Mouse (Mus musculus) CD4-positive, CD25-positive, alpha-beta regulatory T cell, adult 2 months (primary cell): Measurements from ENCODE around the gene Tefm.
"Not testable (repeated sequence)": the region's sequence is repeated elsewhere in the genome, so short reads cannot be mapped to it uniquely, and the experiment has no call there.

Experiments used
- DNase-seq: peaks from one replicate; pipeline ENCODE4 v3.0.0-alpha.2; 2012; ENCODE audit warnings: low read depth, low spot score

Gene Tefm

DNA sequence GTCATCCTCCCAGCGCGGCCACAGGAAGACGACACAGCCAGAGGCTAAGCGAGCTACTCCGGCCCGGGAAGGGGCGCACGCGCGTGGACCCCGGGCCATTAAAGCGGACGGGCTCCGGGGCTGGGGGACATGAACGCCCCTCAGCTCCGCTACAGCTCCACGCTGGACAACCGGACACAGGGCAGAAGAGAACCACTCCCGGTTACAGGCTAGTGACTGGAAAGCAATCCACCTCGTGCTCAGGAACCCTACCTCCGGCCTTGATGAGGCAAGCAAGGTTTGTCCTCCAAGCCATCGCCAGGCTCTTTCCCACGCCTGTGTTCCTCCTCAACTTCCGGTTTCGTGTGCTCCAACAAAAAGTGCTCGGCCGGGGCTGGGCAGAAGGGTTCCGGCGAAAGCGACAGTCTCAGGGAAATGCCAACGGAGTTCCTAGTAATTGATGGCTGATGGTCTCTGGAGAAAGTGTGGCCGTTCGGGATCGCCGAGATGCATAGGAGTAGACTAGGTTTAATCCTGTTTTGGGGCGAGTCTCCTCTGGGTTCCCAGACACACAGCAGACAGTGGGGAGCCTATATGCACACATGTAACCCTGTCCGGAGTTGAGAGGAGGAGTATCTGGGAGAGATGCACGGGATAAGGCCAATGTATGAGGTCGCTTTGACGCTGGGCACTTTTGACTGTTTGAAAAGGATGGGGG lies at the start of gene Tefm:
TSS of gene Tefm (minus strand) at position 351 of the 697 bp plus-strand sequence.
- DNase-seq, result peak; percentile 85

GRCm38 (mm10) chr11:80190280-80190679 lies 48.3 kb upstream of the Tefm start:
- DNase-seq, result no peak

GRCm38 (mm10) chr11:80185441-80185976 lies 43.5 kb upstream of the Tefm start:
- DNase-seq, result not testable (repeated sequence)

DNA sequence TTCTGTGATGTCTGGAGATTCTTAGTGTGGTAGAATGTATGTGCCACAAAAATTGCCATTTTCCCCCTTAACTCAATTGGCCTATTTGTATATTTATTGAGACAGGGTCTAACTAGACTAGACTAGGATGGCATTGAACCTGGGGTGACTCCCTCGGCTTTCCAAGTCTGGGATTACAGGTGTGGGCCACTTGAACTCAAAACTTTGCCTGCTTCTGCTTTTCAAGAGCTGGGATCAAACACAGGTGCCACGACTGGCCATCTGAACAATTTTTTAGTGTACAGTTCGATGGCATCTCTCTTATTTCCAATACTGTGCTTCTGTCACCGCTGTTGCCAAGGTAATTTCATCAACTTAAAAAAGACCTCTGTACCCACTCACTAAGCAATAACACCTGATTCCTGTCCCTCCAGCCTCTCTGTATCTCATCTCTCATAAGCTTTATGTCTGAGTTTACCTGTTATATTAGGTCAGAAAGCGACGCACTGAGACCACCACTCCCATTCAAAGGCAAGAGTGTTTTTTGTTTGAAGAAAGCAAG lies 42.6 kb upstream of the Tefm start:
- no peak for DNase-seq

DNA sequence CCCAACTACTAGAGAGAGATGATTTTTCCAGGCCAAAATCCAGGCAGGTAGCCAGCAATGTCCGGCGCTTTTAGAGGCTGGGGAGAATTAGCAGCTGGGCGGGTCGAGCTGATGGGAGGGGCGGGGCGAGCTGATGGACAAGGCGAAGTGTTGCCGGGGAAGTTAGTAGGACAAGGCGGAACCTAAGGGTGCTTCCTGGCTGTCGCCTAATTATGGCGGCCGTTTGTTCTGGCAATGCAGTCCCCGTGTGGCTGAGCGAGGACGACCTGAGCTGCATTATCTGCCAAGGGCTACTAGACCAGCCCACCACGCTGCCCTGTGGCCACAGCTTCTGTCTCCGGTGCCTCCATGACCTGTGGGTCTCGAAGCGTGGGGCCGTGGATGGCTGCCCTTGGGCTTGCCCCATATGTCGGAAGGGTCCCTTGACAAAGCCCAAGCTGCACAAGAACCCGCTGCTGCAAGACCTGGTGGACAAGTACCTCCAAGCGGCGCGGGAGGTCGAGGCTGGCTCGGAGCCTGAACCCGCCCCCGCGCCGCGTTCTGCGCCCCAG lies 41.8 kb upstream of the Tefm start, which contains the start of gene Rnf135:
TSS of gene Rnf135 (plus strand) at position 147 of the 551 bp plus-strand sequence.
- DNase-seq, result peak; percentile 83

- not testable (repeated sequence) for DNase-seq
These were observed 41.2 kb upstream of the Tefm start for GRCm38 (mm10) chr11:80183054-80183704.

- no peak for DNase-seq
These were observed 39.2 kb upstream of the Tefm start for GRCm38 (mm10) chr11:80181021-80181749.

DNA sequence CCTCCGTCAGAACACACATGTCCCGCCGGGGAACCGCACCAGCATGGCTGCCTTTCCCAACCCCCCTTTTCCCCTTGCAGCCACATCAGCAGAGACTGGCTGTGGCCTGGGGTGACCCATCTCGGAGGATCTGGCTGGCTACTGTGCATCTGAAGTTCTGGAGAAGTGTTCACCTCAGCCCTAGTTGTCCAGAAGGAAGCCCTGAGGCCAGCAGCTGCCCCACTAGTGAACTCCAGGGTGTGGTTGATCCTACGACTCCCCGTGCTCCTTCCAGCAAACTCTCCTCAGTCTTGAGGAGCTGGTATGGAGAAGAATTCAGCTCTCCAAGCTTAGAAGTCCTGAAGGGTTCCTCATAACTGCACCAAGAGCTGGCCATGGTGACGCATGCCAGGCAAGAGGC lies 36.3 kb upstream of the Tefm start:
- no peak for DNase-seq

DNA sequence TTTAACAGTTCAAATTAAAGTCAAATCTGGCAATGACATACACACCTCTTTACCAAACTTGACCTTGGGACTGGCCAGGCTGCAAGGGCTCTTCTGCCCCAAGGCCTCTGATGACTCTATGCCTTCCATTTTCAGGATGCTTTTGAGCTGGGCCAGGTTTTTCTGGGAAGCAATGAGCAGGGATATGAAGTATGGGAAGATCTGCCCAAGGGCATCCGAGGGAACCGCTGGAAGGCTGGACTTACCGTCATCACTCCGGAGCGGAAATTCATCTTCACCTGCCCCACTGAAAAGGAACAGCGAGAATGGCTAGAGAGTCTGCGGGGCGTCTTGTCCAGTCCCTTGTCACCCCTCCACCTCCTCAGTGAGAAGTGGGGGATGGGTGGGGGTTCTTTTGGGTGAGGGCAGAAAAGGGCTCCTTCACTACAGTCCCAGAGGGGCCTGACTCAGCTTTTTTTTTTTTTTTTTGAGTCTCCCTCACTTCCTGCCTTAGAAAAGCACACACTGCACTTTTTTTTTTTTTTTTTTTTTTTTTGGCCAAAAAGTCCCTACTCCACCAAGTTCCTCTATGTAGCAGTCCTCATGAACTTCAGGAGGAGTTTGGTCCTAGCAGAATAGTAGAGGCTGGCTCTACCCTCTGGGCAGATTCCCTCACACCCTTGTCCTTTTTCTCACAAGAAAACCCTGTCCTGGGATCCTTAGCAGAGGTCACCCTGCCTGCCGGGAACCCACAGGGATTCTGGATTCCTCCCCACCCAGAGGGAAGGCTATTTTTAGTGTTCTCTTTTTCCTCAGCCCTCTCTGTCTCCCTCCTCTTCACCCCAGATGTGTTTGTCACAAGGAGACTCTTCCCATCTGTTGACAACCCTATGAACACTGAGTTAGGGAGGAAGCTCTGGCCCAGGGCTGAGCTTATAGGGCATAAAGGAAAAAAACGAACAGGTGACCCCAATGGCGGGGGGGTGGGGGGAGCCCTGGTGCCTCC lies 35.2 kb upstream of the Tefm start:
- no peak for DNase-seq

- no peak for DNase-seq
These were observed 32.1 kb upstream of the Tefm start for GRCm38 (mm10) chr11:80173963-80174670.

DNA sequence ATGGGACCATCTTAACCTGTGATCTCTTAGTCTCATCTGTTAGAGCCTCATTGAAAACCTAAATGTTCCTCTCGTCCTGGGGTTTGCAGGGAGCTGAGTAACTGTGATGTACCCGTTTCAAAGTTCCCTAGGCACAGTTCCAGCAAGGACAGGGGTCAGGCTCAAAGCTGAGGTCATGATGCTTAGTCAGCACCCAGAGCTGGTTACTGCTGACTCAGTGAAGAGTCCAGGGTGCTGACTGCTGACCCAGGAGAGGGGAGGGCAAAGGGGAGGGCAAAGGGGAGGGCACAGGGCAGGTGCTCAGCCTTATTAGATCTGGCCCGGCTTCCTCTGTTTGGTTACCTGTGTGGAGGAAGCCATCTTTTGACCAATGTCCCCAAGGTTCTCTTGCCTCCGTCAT lies 29.9 kb upstream of the Tefm start:
- no peak for DNase-seq

- DNase-seq, result no peak
These were observed 28.4 kb upstream of the Tefm start for GRCm38 (mm10) chr11:80170351-80170750.

DNA sequence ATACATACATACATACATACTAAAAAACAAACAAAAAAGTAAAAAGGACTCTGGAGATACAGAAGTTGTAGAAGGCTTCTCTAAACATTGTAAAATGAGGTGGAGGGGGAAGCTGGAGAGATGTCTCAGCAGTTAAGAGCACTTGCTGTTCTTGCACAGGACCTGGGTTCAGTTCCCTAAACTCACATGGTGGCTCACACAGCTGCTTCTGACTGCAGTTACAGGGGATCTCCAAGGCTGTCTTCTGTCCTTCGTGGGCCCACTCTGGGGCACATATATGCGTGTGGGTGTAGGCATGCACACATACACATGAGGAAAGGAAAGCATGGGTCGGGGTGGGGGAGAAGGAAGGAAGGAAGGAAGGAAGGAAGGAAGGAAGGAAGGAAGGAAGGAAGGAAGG lies 27.7 kb upstream of the Tefm start:
- DNase-seq, result no peak

DNA sequence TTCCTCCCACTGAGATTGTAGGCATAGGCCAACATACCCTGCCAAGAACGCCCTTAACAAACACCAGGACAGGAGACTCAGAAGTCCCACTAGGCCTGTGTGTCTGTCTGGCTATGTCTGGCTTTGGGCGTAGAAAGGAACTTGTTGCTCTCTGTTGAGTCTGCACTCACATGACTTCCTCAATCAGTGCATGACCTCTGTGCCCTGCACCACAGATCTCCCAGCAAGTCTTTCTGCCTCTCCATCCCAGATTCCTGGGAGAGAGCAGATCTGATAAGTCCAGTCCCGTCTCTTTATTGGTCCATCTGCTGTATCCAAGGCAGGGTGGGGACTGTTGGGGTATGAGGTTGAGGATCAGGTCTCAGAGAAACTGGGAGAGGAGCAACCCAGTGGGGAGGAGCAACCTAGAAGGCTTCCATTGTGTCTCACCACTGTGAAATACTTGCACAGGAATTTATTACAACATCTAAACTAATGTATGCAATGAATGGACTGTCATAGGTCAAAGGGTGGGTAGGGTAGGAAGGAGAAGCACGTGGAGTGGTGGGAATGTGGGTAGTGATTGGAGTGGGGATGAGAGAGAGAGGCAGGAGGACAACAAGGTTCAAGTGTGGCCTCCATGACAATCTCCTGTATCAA lies 26.8 kb upstream of the Tefm start:
- no peak for DNase-seq

- no peak for DNase-seq
These were observed 26.1 kb upstream of the Tefm start for GRCm38 (mm10) chr11:80168121-80168520.

DNA sequence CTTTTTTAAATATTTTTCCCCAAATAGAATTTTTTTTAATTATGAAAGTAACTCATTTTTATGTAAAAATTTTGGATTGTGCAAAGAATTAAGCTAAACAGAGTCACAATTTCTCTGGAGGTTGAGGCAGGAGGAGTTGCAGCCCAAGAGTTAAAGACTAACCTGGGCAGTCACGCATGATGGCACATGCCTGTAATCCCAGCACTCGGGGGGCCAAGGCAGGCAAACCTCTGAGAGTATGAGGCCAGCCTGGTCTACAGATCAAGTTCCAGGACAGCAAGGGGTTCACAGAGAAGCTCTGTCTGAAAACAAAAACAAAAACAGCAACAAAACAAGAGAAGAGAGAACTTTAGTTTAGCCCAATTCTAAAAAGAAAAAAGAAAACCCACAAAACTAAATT lies 22.2 kb upstream of the Tefm start:
- no peak for DNase-seq

DNA sequence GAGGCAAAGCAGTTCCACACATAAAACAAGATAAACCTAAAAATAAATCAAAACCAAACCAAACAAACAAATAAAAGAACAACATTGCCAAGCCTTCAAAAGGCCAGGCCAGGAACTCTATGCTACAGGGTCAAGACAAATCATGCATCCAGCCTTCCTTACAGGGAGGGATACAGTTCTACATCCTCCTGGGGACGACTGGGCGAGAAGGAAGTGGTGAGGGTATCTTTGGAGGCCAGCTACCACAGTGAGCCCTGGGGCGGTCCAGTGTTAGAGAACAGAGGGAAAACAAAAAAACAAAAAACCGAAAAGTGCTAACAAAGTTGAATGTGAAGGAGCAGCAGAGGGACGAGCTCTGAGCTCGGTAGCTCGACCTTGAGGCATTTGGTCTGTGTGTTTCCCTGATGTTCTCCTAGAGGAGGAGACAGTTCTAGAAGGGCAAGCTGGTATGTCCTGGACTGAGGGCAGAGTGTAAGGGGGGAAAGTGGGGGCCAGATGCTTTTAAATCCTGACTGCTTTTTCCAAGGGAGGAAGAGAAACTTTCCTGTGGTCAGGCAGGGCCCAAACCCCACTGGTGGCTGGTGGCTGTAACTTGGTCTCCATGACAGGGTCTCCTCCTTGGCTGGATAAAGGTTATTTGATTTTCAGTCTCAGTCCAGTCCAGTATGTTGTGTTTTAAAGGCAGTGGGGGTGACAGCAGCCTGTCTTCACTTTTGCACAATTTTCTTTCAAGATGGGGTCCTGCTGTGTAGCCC lies 21.6 kb upstream of the Tefm start:
- no peak for DNase-seq

GRCm38 (mm10) chr11:80161041-80161440 lies 19.1 kb upstream of the Tefm start:
- no peak for DNase-seq

GRCm38 (mm10) chr11:80159018-80159417 lies 17.0 kb upstream of the Tefm start:
- no peak for DNase-seq
